Comparison of ENCODE assay signal across 7 mouse cellular contexts in the genomic region with DNA sequence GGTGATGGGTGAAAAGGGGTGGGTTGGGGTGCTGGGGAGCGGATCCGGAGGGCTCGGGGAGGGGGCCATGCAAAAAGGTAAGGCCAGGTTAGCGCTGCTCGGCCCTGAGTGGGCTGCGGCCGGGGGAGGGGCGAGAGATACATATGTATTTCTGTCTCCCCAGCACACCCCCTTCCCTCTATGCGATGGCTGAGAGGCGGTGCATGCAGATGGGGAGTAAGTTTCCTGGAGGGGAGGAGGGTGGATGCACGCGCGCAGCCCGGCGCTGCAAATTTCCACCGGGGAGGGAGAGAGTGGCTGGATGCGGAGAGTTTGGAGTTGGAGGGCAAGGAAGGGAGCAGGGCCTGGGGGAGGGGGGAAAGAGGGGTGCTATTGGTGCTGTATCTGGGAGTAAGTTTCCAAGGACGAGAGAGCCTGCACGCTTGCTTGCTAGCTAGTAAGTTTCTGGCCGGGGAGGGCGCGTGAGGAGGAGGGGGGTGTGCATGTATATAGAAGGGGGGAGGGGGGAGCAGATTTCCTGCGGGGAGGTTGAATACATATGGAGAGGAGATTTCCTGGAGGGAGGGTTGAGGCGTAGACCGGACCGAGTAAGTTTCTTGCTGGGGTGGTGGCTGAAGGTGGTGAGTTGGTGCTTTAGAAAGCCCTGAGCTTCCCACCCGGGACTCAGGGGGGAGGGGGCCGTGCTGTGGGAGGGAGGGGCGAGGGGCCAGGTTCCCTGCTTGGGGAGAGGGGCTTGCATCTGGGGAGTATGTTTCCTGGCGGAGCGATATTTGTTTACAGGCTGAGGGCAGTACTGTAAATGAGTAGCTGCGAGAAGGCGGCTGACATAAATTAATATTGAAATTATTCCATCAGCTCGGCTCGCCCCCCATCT.
DNase-seq lines count a peak whose midpoint lies in the region; ATAC-seq and TF ChIP-seq lines count a peak whose summit lies in the region.

No protein-coding gene starts in this region.

- POLR2A ChIA-PET in Patski (lab: Charles Lee): interaction anchor here (0.6 to 3.0 kb wide), 11 partner anchors 8 to 328 kb away, joined by 3 to 13 read pairs (median 4); no protein-coding TSS in a partner anchor

- H3K4me2 ChIP-seq in hindbrain, embryonic 14.5 days (replicated peaks): peak overlapping the region; percentile 96

- under 1% methylated on average over 35 of the region's 35 CpGs for WGBS in hindbrain, embryonic 14.5 days

- no peaks in the 10 kb centered on the region for H3K27me3 ChIP-seq in Patski
- no peaks in the 10 kb centered on the region for H3K27me3 ChIP-seq in hindbrain, embryonic 14.5 days (ENCODE audit: control insufficient read depth, insufficient read depth, low read length)

- H3K4me1 ChIP-seq in hindbrain, embryonic 14.5 days (replicated peaks; ENCODE audit: control insufficient read depth, insufficient read depth, low read length): peaks cover 38% of the 10 kb centered on the region

- peak overlapping the region; percentile 96 for H3K9ac ChIP-seq in hindbrain, embryonic 14.5 days

- in situ Hi-C loops in Patski (cut with MboI; ENCODE audit: low pct_unique_long_range_greater_than_20kb): no loop called here

- peak; percentile 4 for ATAC-seq in Patski
- peak; percentile 68 for ATAC-seq in hindbrain, embryonic 14.5 days (ENCODE audit: low FRiP score)
- peak; percentile 28; the same call in 1 of the 2 replicates for ATAC-seq in megakaryocyte, adult 5-6 weeks (ENCODE audit: poor library complexity, severe bottlenecking)

- CTCF ChIA-PET in Patski (lab: Charles Lee): interaction anchor here (1.0 to 1.1 kb wide), 3 partner anchors 32 to 102 kb away, joined by 3 to 5 read pairs (median 4); no protein-coding TSS in a partner anchor

- H3K27ac ChIP-seq in hindbrain, embryonic 14.5 days: peak overlapping the region; percentile 100

- no peaks in the 10 kb centered on the region for H3K9me3 ChIP-seq in hindbrain, embryonic 14.5 days (ENCODE audit: control insufficient read depth, low read length)

- no peak for DNase-seq in Patski (ENCODE audit: low read depth, low spot score)
- peak; percentile 30 for DNase-seq in cerebellum, adult 9-10 months
- DNase-seq in frontal cortex, postnatal 14 days (ENCODE audit: low spot score in 2 of 2): peak; percentile 65 to 77
- DNase-seq in hindbrain, embryonic 14.5 days (ENCODE audit: low spot score): peak; percentile 71
- DNase-seq in left cerebral cortex, adult 18-20 months (ENCODE audit: low spot score in 2 of 2): peak; percentile 75 to 84
- peak; percentile 85 to 90 for DNase-seq in right cerebral cortex, postnatal 10 days (ENCODE audit: low spot score in 2 of 2)

- H3K4me3 ChIP-seq in hindbrain, embryonic 14.5 days (replicated peaks; ENCODE audit: low read length): peak overlapping the region; percentile 71

- no peak for TF ChIP-seq CTCF in Patski (IDR thresholded peaks at IDR 0.05)

- H3K36me3 ChIP-seq in hindbrain, embryonic 14.5 days (replicated peaks; ENCODE audit: control insufficient read depth, insufficient read depth): no peaks in the 10 kb centered on the region

Comparison
In these comparisons a context has a peak if more than half of its experiments do, and no peak if none do; other contexts are left out.
1. ATAC-seq: peak in every context shown above with its lines; median percentile 68 in hindbrain, embryonic 14.5 days; 28 in megakaryocyte, adult 5-6 weeks; 4 in Patski.